ENCODE assay signal across 10 mouse cellular contexts in the genomic region with DNA sequence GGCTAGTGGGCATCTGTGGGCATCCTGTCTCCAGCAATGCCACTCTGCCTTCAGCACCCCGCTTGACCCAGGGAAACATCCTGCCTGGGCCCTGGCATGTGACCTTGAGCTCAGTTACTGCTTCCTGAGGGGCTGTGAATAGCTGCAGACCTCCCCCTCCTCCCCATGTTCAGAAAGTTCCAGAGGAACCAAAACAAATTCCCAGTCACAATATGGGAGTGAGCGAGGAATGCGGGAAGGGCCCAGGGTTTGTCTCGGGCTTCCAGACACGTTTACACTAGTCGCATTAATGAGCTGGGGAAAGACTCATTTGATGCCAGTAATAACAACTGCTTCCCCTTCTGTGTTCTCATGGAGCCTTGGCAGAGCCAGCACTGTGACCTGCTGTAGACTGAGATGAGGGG.
DNase-seq lines count a peak whose midpoint lies in the region; ATAC-seq and TF ChIP-seq lines count a peak whose summit lies in the region.
"Had no signal": no experiment of that assay in that cellular context is flagged by ENCODE, and none has a peak within 500 bp of the region (broad histone marks: within the 10 kb centered on the region; RNA-seq: fewer than 3 reads in every experiment).

No protein-coding gene starts in this region.

- WGBS in heart, embryonic 16.5 days = 50% methylated on average over 6 of the region's 6 CpGs
- 57% methylated on average over 6 of the region's 6 CpGs for WGBS in intestine, postnatal 0 days

- ATAC-seq in heart, embryonic 16.5 days (replicated peaks; ENCODE audit: extremely low read depth, insufficient read depth, low FRiP score) = peak; percentile 80
- no peak for ATAC-seq in intestine, postnatal 0 days
- ATAC-seq: inflammation-experienced regulatory T-cells, adult 6 months had no signal

- peak; percentile 47 to 58 for DNase-seq in cerebellum, postnatal 10 days
- DNase-seq in cerebellum, adult 11 months = no peak
- peak; percentile 82 for DNase-seq in Muller cell, postnatal 12 days (ENCODE audit: inconsistent ontology term)
- DNase-seq in kidney, postnatal 4 days = peak; percentile 42 to 68
- no peak for DNase-seq in right cerebral cortex, adult 2 months (ENCODE audit: low spot score in 2 of 2)
- no peak for DNase-seq in urinary bladder, adult 2 months (ENCODE audit: low spot score)

- no peak overlapping the region for H3K9ac ChIP-seq in heart, embryonic 16.5 days (ENCODE audit: low read length)
- H3K9ac ChIP-seq in intestine, postnatal 0 days (ENCODE audit: low read depth, low read length) = no peak overlapping the region
- H3K9ac ChIP-seq: midbrain, embryonic 12.5 days had no signal

- no peaks in the 10 kb centered on the region for H3K27me3 ChIP-seq in heart, embryonic 16.5 days (ENCODE audit: control insufficient read depth, insufficient read depth, low read length)
- no peaks in the 10 kb centered on the region for H3K27me3 ChIP-seq in intestine, postnatal 0 days (replicated peaks; ENCODE audit: control insufficient read depth, insufficient read depth, low read length)
- H3K27me3 ChIP-seq: midbrain, embryonic 12.5 days had no signal

- peak overlapping the region; percentile 46 for H3K27ac ChIP-seq in heart, embryonic 16.5 days (ENCODE audit: low read length)
- H3K27ac ChIP-seq in intestine, postnatal 0 days (ENCODE audit: low read depth, low read length) = no peak overlapping the region
- H3K27ac ChIP-seq: midbrain, embryonic 12.5 days had no signal

- TF ChIP-seq CTCF in intestine, postnatal 0 days (IDR thresholded peaks at IDR 0.05; ENCODE audit: low read depth) = no peak

- H3K9me3 ChIP-seq in heart, embryonic 16.5 days (replicated peaks; ENCODE audit: control insufficient read depth, low read length) = no peaks in the 10 kb centered on the region
- no peaks in the 10 kb centered on the region for H3K9me3 ChIP-seq in intestine, postnatal 0 days (ENCODE audit: control insufficient read depth)
- H3K9me3 ChIP-seq: midbrain, embryonic 12.5 days had no signal

- no peaks in the 10 kb centered on the region; the same call in 1 of the 2 replicates for H3K4me1 ChIP-seq in heart, embryonic 16.5 days (ENCODE audit: control insufficient read depth, insufficient read depth, low read length)
- no peaks in the 10 kb centered on the region for H3K4me1 ChIP-seq in intestine, postnatal 0 days (replicated peaks; ENCODE audit: control insufficient read depth, insufficient read depth, low read length)
- H3K4me1 ChIP-seq: midbrain, embryonic 12.5 days had no signal

- no peak overlapping the region for H3K4me2 ChIP-seq in heart, embryonic 16.5 days (ENCODE audit: low read depth, low read length)
- no peak overlapping the region for H3K4me2 ChIP-seq in intestine, postnatal 0 days (replicated peaks; ENCODE audit: low read depth)
- H3K4me2 ChIP-seq: midbrain, embryonic 12.5 days had no signal

- no peaks in the 10 kb centered on the region for H3K36me3 ChIP-seq in heart, embryonic 16.5 days (ENCODE audit: control insufficient read depth, insufficient read depth)
- no peaks in the 10 kb centered on the region for H3K36me3 ChIP-seq in intestine, postnatal 0 days (ENCODE audit: control insufficient read depth, insufficient read depth)
- H3K36me3 ChIP-seq: midbrain, embryonic 12.5 days had no signal

- no peak overlapping the region for H3K4me3 ChIP-seq in heart, embryonic 16.5 days (ENCODE audit: low read length)
- no peak overlapping the region for H3K4me3 ChIP-seq in intestine, postnatal 0 days (ENCODE audit: low read depth, low read length)
- H3K4me3 ChIP-seq: midbrain, embryonic 12.5 days had no signal

Comparison
In these comparisons a context has a peak if more than half of its experiments do, and no peak if none do; other contexts are left out.
1. DNase-seq: peak in cerebellum, postnatal 10 days (2 of 2), Muller cell, postnatal 12 days (single experiment) and kidney, postnatal 4 days (2 of 2); none in cerebellum, adult 11 months (single experiment), right cerebral cortex, adult 2 months (0 of 2) and urinary bladder, adult 2 months (single experiment).